Mouse (Mus musculus) stomach, postnatal 0 days (tissue): Measurements from ENCODE around the gene Carns1. TPM values are rescaled to one million over a fixed set of nuclear protein-coding genes. Genes with fewer than 3 reads are reported as not detected.

Experiments used
- ATAC-seq: fragments of 200-750 bp; cut with Nextera tagmentation; 2 replicates; pipeline ENCODE4 v1.8.0; 2017; ENCODE audit not compliant: low FRiP score, low TSS enrichment
- DNase-seq: peaks from one replicate; pipeline ENCODE4 v3.0.0-alpha.2; 2016; ENCODE audit warnings: low spot score
- H3K27ac ChIP-seq: fragments of 300-500 bp; sonication (generic); replicated peaks from 2 replicates; pipeline ENCODE4 v1.5.1; 2014; ENCODE audit warnings: mild to moderate bottlenecking, control low read depth
- H3K27me3 ChIP-seq: fragments of 300-500 bp; sonication (generic); 2 replicates; pipeline ENCODE4 v1.6.1; 2014; ENCODE audit warnings: low read length; ENCODE audit not compliant: control insufficient read depth, insufficient read depth
- H3K36me3 ChIP-seq: fragments of 300-500 bp; sonication (generic); 2 replicates; pipeline ENCODE4 v1.6.1; 2014; ENCODE audit warnings: low read length, mixed read lengths; ENCODE audit not compliant: control insufficient read depth, insufficient read depth
- H3K4me1 ChIP-seq: fragments of 300-500 bp; sonication (generic); replicated peaks from 2 replicates; pipeline ENCODE4 v1.6.1; 2014; ENCODE audit warnings: antibody characterized with exemption; ENCODE audit not compliant: control insufficient read depth, insufficient read depth
- H3K4me2 ChIP-seq: fragments of 300-500 bp; sonication (generic); replicated peaks from 2 replicates; pipeline ENCODE4 v1.6.1; 2014; ENCODE audit warnings: low read depth, mild to moderate bottlenecking, control low read depth, moderate library complexity
- H3K4me3 ChIP-seq: fragments of 300-500 bp; sonication (generic); 2 replicates; pipeline ENCODE4 v1.5.1; 2014; ENCODE audit warnings: low read depth, low read length, control low read depth
- H3K9ac ChIP-seq: fragments of 300-500 bp; sonication (generic); 2 replicates; pipeline ENCODE4 v1.6.1; 2014; ENCODE audit warnings: mild to moderate bottlenecking, low read length, control low read depth, mixed read lengths
- H3K9me3 ChIP-seq: fragments of 300-500 bp; sonication (generic); 2 replicates; pipeline ENCODE4 v1.6.1; 2016; ENCODE audit warnings: low read length; ENCODE audit not compliant: control insufficient read depth
- CTCF ChIP-seq: IDR thresholded peaks from 2 replicates; pipeline ENCODE4 v1.5.1; 2016; ENCODE audit warnings: antibody characterized with exemption, low read depth, mild to moderate bottlenecking, moderate library complexity
- EP300 ChIP-seq: optimal IDR thresholded peaks from 2 replicates; pipeline ENCODE3; 2016; ENCODE audit warnings: antibody characterized with exemption
- WGBS: fragments of 180-500 bp; shearing (Covaris S2); extraction: QIAGEN DNeasy Blood & Tissue Kit; methylation state at CpG from one replicate; pipeline ENCODE4 v1.1.7; 2014; 5-methylcytosine and 5-hydroxymethylcytosine counted together
- polyA plus RNA-seq: library from polyadenylated mRNA; unstranded; fragments of >200 nt; fragmentation: Nextera tagmentation; extraction: Ambion mirVana; gene quantifications from 2 replicates; pipeline ENCODE4 v1.2.1, GENCODE M21; 2015

Carns1 gene
- polyA plus RNA-seq, 1 experiment from 2014 or later = 1.5 TPM

GRCm38 (mm10) chr19:4192251-4192985 is 17.1 kb upstream of the Carns1 start:
- Histone ChIP-seq H3K9me3 (no peaks in the 10 kb centered on the region), H3K4me3 (peak overlapping the region; percentile 84), H3K36me3 (peaks cover 23% of the 10 kb centered on the region), H3K27me3 (no peaks in the 10 kb centered on the region), H3K4me1 (peaks cover 3% of the 10 kb centered on the region), H3K4me2 (peak overlapping the region; percentile 85), H3K9ac (peak overlapping the region; percentile 98), H3K27ac (peak overlapping the region; percentile 98)
- under 1% methylated on average over 47 of the region's 52 CpGs for WGBS
- ATAC-seq (peak; percentile 44), DNase-seq (no peak)
- TF ChIP-seq EP300 (no peak), CTCF (no peak)

- peak; percentile 99 for DNase-seq
- peaks cover 3% of the 10 kb centered on the region for H3K4me1 ChIP-seq
- TF ChIP-seq CTCF = peak; percentile 87
- TF ChIP-seq EP300 = no peak
- peaks cover 20% of the 10 kb centered on the region for H3K36me3 ChIP-seq
- H3K27ac ChIP-seq = peak within 1 kb of the TSS; percentile 98
- WGBS = 3% methylated on average over 41 of the region's 47 CpGs
- ATAC-seq = peak; percentile 95
- no peaks in the 10 kb centered on the region for H3K9me3 ChIP-seq
- H3K27me3 ChIP-seq = no peaks in the 10 kb centered on the region
- H3K4me3 ChIP-seq = peak within 1 kb of the TSS; percentile 84
- peak within 1 kb of the TSS; percentile 98 for H3K9ac ChIP-seq
- peak within 1 kb of the TSS; percentile 85 for H3K4me2 ChIP-seq
Measured at GRCm38 (mm10) chr19:4191528-4192250, 16.4 kb upstream of the Carns1 start, which contains the start of gene Ppp1ca. Gene Ppp1ca (plus strand): TSS chr19:4192065.

GRCm38 (mm10) chr19:4190831-4191334 is 15.6 kb upstream of the Carns1 start, which contains the start of gene Tbc1d10c:
Gene Tbc1d10c (minus strand): TSS chr19:4191284.
- Histone ChIP-seq H3K4me3 (peak within 1 kb of the TSS; percentile 84), H3K9ac (peak within 1 kb of the TSS; percentile 98), H3K4me1 (peaks cover 3% of the 10 kb centered on the region), H3K36me3 (peaks cover 15% of the 10 kb centered on the region), H3K4me2 (peak within 1 kb of the TSS; percentile 85), H3K27ac (peak within 1 kb of the TSS; percentile 98), H3K27me3 (no peaks in the 10 kb centered on the region), H3K9me3 (no peaks in the 10 kb centered on the region)
- TF ChIP-seq EP300 (no peak), CTCF (no peak)
- no peak for ATAC-seq
- 51% methylated on average over 4 of the region's 4 CpGs for WGBS
- DNase-seq = no peak

GRCm38 (mm10) chr19:4189051-4189620 is 13.9 kb upstream of the Carns1 start:
- H3K36me3 ChIP-seq = peaks cover 3% of the 10 kb centered on the region; the same call in 1 of the 2 replicates
- no peaks in the 10 kb centered on the region for H3K9me3 ChIP-seq
- 85% methylated on average over 12 of the region's 12 CpGs for WGBS
- no peak overlapping the region for H3K27ac ChIP-seq
- DNase-seq = no peak
- TF ChIP-seq CTCF (no peak), EP300 (no peak)
- no peak for ATAC-seq
- H3K27me3 ChIP-seq = no peaks in the 10 kb centered on the region
- no peak overlapping the region for H3K4me2 ChIP-seq
- no peak overlapping the region for H3K4me3 ChIP-seq
- no peak overlapping the region for H3K9ac ChIP-seq
- H3K4me1 ChIP-seq = peaks cover 3% of the 10 kb centered on the region

- 74% methylated on average over 3 of the region's 3 CpGs for WGBS
- H3K4me2 ChIP-seq = no peak overlapping the region
- no peaks in the 10 kb centered on the region for H3K36me3 ChIP-seq
- H3K4me1 ChIP-seq = no peaks in the 10 kb centered on the region
- no peaks in the 10 kb centered on the region for H3K27me3 ChIP-seq
- H3K9me3 ChIP-seq = no peaks in the 10 kb centered on the region
- ATAC-seq (no peak), DNase-seq (no peak)
- H3K9ac ChIP-seq = no peak overlapping the region
- no peak overlapping the region for H3K4me3 ChIP-seq
- no peak for TF ChIP-seq EP300
- TF ChIP-seq CTCF = no peak
- no peak overlapping the region for H3K27ac ChIP-seq
Measured at GRCm38 (mm10) chr19:4187303-4187702, 12.0 kb upstream of the Carns1 start.
